Mouse (Mus musculus) midbrain, embryonic 11.5 days (tissue): Measurements from ENCODE around the gene Gm11096. TPM values are rescaled to one million over a fixed set of nuclear protein-coding genes. Genes with fewer than 3 reads are reported as not detected.
A peak's percentile ranks its signal among the peaks of the same experiment; 100 is the strongest.

ENCODE experiments used
- ATAC-seq: fragments of 200-750 bp; cut with Nextera tagmentation; 2 replicates; pipeline ENCODE4 v1.8.0; 2017; ENCODE audit warnings: moderate TSS enrichment, moderate library complexity; ENCODE audit not compliant: low FRiP score
- DNase-seq: peaks from one replicate; pipeline ENCODE4 v3.0.0; 2015; ENCODE audit warnings: low spot score; ENCODE audit errors: missing footprints
- H3K27ac ChIP-seq: fragments of 300-500 bp; sonication (generic); 2 replicates; pipeline ENCODE4 v1.5.1; 2014; ENCODE audit warnings: low read depth, low read length
- H3K27me3 ChIP-seq: fragments of 300-500 bp; sonication (generic); 2 replicates; pipeline ENCODE4 v1.6.1; 2014; ENCODE audit warnings: mild to moderate bottlenecking, low read length, moderate library complexity, mixed read lengths; ENCODE audit not compliant: control insufficient read depth, insufficient read depth
- H3K36me3 ChIP-seq: fragments of 300-500 bp; sonication (generic); 2 replicates; pipeline ENCODE4 v1.6.1; 2014; ENCODE audit warnings: mild to moderate bottlenecking, low read length, moderate library complexity, mixed read lengths; ENCODE audit not compliant: control insufficient read depth, insufficient read depth
- H3K4me1 ChIP-seq: fragments of 300-500 bp; sonication (generic); 2 replicates; pipeline ENCODE4 v1.6.1; 2014; ENCODE audit warnings: low read length; ENCODE audit not compliant: control insufficient read depth, insufficient read depth
- H3K4me2 ChIP-seq: fragments of 300-500 bp; sonication (generic); 2 replicates; pipeline ENCODE4 v1.6.1; 2014; ENCODE audit warnings: mild to moderate bottlenecking, moderate library complexity
- H3K4me3 ChIP-seq: fragments of 300-500 bp; sonication (generic); 2 replicates; pipeline ENCODE4 v1.5.1; 2014; ENCODE audit warnings: low read depth, low read length
- H3K9ac ChIP-seq: fragments of 300-500 bp; sonication (generic); 2 replicates; pipeline ENCODE4 v1.6.1; 2014; ENCODE audit warnings: low read length
- H3K9me3 ChIP-seq: fragments of 300-500 bp; sonication (generic); 2 replicates; pipeline ENCODE4 v1.6.1; 2016; ENCODE audit warnings: low read length; ENCODE audit not compliant: control insufficient read depth
- WGBS: fragments of 180-500 bp; shearing (Covaris S2); extraction: QIAGEN DNeasy Blood & Tissue Kit; methylation state at CpG from one replicate; pipeline ENCODE4 v1.1.7; 2014; 5-methylcytosine and 5-hydroxymethylcytosine counted together
- polyA plus RNA-seq: library from polyadenylated mRNA; unstranded; fragments of >200 nt; fragmentation: Nextera tagmentation; extraction: Ambion mirVana; gene quantifications from 2 replicates; pipeline ENCODE4 v1.2.1, GENCODE M21; 2014

Gene Gm11096
- polyA plus RNA-seq, 1 experiment from 2014 or later: not detected

DNA sequence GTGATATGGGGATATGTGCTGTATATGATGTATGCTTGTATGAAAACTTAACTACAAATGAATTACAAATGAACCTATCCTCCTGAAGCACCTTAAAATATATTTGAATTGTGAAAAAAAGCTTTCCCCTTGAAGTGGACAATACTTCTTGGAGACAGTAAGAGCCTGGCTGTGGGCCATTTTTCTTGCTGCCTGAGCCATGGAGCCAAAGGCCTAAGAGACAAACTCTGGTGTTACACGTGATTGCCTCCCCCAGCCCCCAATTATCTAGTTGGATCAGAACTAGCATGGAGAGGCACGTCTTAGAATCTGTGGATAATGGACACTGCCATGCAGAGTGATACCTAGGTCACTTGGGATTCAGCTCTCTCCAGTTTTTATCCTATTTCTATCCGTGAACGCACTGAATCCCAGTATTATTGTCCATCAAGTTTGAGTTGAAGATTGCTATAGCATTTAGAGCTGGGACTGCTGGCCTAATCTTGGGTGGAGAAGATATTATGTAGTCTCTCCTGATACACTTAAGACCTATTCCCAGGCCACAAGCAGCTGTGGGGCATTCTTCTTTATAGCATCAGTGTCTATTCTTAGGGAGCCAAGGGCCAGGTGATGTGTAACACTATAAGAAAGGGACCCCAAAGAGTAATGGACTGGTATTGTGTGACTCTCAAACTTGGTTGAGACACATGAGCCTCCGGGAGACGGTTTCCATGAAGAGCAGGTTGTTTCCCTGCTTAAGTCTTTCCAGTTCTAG lies 25.0 kb upstream of the Gm11096 start:
- 84% methylated on average over 6 of the region's 6 CpGs for WGBS
- ATAC-seq: no peak
- H3K9ac ChIP-seq: no peak overlapping the region

DNA sequence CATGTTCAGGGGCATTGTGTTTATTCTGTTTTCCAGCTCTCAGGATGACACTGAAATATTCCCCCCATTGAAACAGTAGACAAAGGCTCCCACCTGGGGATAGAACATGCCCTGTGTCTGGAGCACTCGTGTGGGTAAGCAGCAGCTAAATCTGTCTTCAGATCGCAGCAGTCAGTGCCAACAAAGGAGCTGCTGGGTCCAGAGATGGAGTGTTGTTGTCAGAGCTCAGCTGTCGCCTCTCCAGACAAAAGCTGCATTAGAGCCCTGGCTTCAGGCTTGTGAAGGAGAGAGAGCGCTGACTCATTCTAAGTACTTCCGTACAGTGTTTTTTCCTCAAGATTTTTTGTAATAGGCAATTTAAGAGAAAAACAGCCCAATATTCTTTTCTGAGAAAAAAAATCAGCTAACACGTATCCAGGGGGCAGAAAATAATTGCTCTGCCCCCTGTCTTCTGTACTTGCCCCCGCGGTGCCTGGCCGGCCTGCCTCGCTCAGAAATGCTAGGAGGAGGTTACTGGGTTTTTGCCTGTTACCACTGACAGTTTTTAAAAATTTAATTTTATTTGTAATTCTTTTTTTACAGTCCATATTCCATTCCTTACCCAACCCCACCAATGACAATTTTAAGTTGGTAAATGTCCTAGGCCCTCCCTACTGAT lies 21.6 kb upstream of the Gm11096 start:
- H3K9me3 ChIP-seq: no peaks in the 10 kb centered on the region
- H3K9ac ChIP-seq: no peak overlapping the region
- no peaks in the 10 kb centered on the region for H3K36me3 ChIP-seq
- no peak for DNase-seq
- H3K4me2 ChIP-seq: no peak overlapping the region
- H3K27ac ChIP-seq: peak overlapping the region; percentile 11; the same call in 1 of the 2 replicates
- no peak overlapping the region for H3K4me3 ChIP-seq
- no peaks in the 10 kb centered on the region for H3K27me3 ChIP-seq
- peak; percentile 85 for ATAC-seq
- 0 out of 2 replicates have a peak, but pooled peaks cover 6% of the 10 kb centered on the region for H3K4me1 ChIP-seq
- WGBS: 48% methylated on average over 10 of the region's 10 CpGs

More for the DNA sequence above, 25.0 kb upstream of the Gm11096 start:
- Histone ChIP-seq H3K36me3 (no peaks in the 10 kb centered on the region), H3K27me3 (no peaks in the 10 kb centered on the region), H3K4me3 (no peak overlapping the region), H3K27ac (no peak overlapping the region), H3K4me2 (no peak overlapping the region), H3K9me3 (no peaks in the 10 kb centered on the region), H3K4me1 (0 out of 2 replicates have a peak, but pooled peaks cover 6% of the 10 kb centered on the region)
- DNase-seq: no peak

DNA sequence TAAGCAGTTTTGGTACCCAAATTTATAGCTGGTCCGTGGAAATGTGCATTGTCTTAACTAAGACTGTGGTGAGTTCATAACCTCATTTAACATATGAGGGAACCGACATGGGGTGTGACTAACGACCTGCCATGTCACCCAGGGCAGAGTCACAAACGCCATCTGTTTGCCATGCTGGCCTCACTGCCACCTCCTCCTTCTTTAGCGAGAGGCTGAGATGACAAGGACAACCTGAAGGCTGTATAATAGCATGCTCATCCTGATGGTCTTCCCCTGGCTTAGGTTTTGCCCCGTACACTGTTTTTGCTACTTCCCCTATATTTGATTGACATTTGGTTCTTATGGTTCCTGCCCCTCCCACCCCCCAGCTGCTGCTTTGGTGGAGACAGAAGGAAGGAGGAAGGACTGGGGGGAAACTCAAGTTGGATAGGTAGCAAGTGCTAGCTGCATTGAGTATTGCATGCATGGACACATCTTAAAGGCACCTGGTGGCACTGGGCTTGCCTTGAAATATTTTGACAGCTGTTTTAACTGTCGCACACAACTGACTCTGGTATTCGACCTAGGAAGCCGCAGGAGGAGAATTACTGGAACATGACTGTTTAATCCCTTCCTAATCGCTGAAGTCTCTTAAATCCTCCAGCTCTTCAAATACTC lies 17.2 kb upstream of the Gm11096 start:
- 0 out of 2 replicates have a peak, but pooled peaks cover 6% of the 10 kb centered on the region for H3K4me1 ChIP-seq
- H3K36me3 ChIP-seq: no peaks in the 10 kb centered on the region
- no peak overlapping the region for H3K4me2 ChIP-seq
- H3K4me3 ChIP-seq: no peak overlapping the region
- no peaks in the 10 kb centered on the region for H3K9me3 ChIP-seq
- H3K27ac ChIP-seq: no peak overlapping the region
- no peak overlapping the region for H3K9ac ChIP-seq
- DNase-seq (no peak), ATAC-seq (no peak)
- 43% methylated on average over 10 of the region's 10 CpGs for WGBS
- H3K27me3 ChIP-seq: no peaks in the 10 kb centered on the region

DNA sequence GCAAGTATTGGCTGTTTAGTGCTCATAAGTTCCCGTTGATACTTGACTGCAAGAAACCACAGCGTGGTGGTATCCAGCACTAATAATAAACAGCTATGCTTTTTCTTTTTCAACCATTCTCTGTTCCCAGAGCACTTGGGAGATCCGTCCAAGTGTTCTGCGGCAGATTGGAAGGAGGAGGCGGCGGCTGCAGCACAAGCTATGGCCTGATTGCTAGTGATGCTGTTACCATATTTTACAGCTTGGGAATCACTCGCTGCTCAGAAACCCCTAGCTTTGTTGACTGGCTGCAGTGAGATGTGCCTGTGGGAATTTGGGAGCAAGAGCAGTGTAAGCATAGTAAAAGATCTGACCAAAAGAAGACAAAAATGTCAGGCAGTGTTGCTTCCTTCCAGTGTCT lies 14.3 kb upstream of the Gm11096 start:
- Histone ChIP-seq H3K4me1 (no peaks in the 10 kb centered on the region), H3K36me3 (no peaks in the 10 kb centered on the region), H3K27ac (no peak overlapping the region), H3K9me3 (no peaks in the 10 kb centered on the region), H3K27me3 (no peaks in the 10 kb centered on the region), H3K4me3 (no peak overlapping the region), H3K9ac (no peak overlapping the region), H3K4me2 (no peak overlapping the region)
- ATAC-seq (no peak), DNase-seq (no peak)
- WGBS: 95% methylated on average over 7 of the region's 7 CpGs

DNA sequence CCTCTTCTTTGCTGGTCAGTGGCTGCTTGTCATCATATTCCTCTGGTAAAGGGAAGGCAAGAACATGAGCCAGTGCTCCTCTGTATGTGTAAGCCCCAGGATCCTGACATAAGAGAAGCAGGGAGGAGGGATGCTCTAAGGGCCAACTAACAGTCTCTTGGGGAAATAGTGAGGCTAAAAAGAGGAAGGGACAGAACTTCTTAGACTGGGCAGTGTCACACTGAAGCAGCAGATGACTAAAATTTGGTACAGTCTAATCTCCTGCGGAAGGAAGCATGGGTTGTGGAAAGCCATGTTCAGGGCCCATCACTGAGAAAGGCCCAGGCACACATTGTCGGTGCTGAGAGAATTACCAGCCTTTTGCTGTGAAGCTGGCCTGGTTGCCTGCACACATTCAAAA lies 8.8 kb upstream of the Gm11096 start:
- Histone ChIP-seq H3K4me2 (no peak overlapping the region), H3K9ac (no peak overlapping the region), H3K9me3 (no peaks in the 10 kb centered on the region), H3K27ac (no peak overlapping the region), H3K4me1 (no peaks in the 10 kb centered on the region), H3K4me3 (no peak overlapping the region), H3K36me3 (no peaks in the 10 kb centered on the region), H3K27me3 (no peaks in the 10 kb centered on the region)
- WGBS: 90% methylated on average over 2 of the region's 2 CpGs
- no peak for ATAC-seq
- no peak for DNase-seq

DNA sequence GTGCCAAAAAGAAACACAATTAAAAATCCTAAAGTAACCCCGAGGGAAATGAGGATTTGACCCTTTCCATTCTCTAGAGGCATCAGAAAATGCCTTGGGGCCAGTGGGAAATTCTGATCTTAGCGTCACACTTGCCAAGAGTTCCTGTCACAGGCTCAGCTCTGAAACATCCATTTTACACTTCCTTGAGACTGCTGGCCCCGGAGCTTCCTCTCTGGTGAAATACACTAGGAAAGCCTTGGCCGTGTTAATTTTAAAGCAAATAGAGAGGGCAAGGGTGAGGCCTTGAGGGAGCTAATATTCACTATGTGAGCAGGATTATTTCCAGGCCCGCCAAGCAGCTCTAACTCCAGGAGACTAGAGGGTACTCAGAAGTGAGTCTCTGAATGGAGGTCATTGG lies 8.4 kb upstream of the Gm11096 start:
- DNase-seq: no peak

DNA sequence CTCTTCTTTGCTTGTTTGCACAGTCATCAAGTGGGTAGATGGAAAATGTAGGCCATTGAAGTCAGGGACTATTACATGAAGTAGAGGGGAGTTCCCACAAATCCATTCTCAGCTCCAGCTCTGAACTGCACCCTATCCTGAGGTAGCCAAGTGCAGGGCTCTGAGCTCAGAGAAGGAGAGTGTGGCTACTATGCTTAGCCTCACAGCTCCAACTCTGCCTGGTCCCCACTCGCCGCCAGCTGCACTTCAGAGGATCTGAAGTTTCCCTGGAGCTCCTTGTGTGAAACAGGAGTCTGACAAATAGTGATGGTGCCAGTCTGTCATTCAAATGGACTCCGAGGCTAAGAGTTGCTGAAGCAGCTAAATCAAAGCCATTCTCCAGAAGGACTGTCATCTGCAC lies 13.7 kb downstream of the Gm11096 start:
- 57% methylated on average over 3 of the region's 3 CpGs for WGBS
- no peak overlapping the region for H3K4me2 ChIP-seq
- H3K27me3 ChIP-seq: no peaks in the 10 kb centered on the region
- ATAC-seq (no peak), DNase-seq (peak; percentile 56)
- H3K36me3 ChIP-seq: no peaks in the 10 kb centered on the region
- no peak overlapping the region for H3K4me3 ChIP-seq
- H3K9ac ChIP-seq: no peak overlapping the region
- H3K9me3 ChIP-seq: no peaks in the 10 kb centered on the region
- no peaks in the 10 kb centered on the region for H3K4me1 ChIP-seq
- no peak overlapping the region for H3K27ac ChIP-seq

More for the DNA sequence above, 8.4 kb upstream of the Gm11096 start:
- H3K9me3 ChIP-seq: no peaks in the 10 kb centered on the region
- WGBS: 51% methylated on average over 5 of the region's 5 CpGs
- no peaks in the 10 kb centered on the region for H3K27me3 ChIP-seq
- no peak overlapping the region for H3K4me2 ChIP-seq
- no peak overlapping the region for H3K9ac ChIP-seq
- H3K27ac ChIP-seq: no peak overlapping the region
- H3K4me1 ChIP-seq: no peaks in the 10 kb centered on the region
- ATAC-seq: peak; percentile 27; the same call in 1 of the 2 replicates
- H3K4me3 ChIP-seq: no peak overlapping the region
- H3K36me3 ChIP-seq: no peaks in the 10 kb centered on the region

DNA sequence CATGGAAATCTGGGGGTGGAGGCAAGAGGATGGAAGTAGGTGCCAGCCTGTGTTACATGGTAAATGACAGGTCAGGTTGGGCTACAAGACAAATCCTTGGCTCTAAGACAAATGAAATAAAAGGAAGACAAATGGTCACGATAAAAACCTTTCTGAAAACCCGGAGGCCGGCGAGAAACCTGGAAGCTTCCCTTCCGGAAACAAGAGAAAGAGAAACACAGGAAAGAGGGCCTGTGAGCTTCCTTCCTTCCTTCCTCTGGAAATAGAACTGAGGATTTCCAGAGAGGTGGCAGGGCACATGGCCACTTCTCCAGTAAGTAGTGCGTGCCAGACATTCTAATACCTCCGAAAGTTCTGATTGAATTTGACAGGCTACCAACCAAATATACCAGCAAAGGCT lies 14.4 kb downstream of the Gm11096 start:
- Histone ChIP-seq H3K4me2 (no peak overlapping the region), H3K9me3 (no peaks in the 10 kb centered on the region), H3K9ac (no peak overlapping the region), H3K27ac (no peak overlapping the region), H3K36me3 (no peaks in the 10 kb centered on the region), H3K4me3 (no peak overlapping the region), H3K27me3 (no peaks in the 10 kb centered on the region), H3K4me1 (no peaks in the 10 kb centered on the region)
- WGBS: 92% methylated on average over 7 of the region's 7 CpGs
- ATAC-seq: no peak
- DNase-seq: peak; percentile 65

DNA sequence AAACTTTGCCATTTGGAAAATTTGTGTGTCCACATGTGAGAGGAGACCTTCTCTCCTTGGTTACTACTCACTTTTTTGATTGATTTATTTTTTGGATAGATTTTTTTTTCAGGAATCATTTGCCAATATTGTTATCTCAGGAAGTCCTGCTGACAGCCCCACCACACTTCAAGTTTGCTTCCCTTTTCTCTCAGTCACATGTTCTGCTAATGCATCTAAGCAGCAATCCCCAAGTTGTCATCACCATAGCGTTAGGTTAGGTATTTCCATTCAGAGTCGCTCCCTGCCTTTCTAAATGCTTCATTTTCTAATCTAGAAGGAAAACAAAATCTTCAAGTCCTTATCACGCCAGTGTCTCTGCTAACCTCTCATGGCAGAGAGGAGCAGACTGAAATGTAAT lies 17.8 kb downstream of the Gm11096 start:
- H3K4me2 ChIP-seq: no peak overlapping the region
- no peak overlapping the region for H3K27ac ChIP-seq
- WGBS: 80% methylated on average over 3 of the region's 3 CpGs
- no peaks in the 10 kb centered on the region for H3K36me3 ChIP-seq
- no peak overlapping the region for H3K4me3 ChIP-seq
- no peak overlapping the region for H3K9ac ChIP-seq
- no peaks in the 10 kb centered on the region for H3K4me1 ChIP-seq
- DNase-seq: peak; percentile 41
- H3K9me3 ChIP-seq: no peaks in the 10 kb centered on the region
- no peak for ATAC-seq
- H3K27me3 ChIP-seq: no peaks in the 10 kb centered on the region
